Mouse (Mus musculus) cortical plate, adult 2 months (tissue): Measurements from ENCODE around the gene Cd8b1.

Experiments used
- CTCF ChIP-seq: fragments of 200-500 bp; IDR thresholded peaks from 2 replicates; pipeline ENCODE4 v1.5.1; 2011; ENCODE audit warnings: mild to moderate bottlenecking, control low read depth, low read length; ENCODE audit not compliant: insufficient read depth; ENCODE audit errors: extremely low read depth
- POLR2A ChIP-seq: fragments of 200-500 bp; IDR thresholded peaks from 2 replicates; pipeline ENCODE4 v1.6.1; 2011; ENCODE audit warnings: mild to moderate bottlenecking, low read length, control low read depth; ENCODE audit not compliant: insufficient read depth; ENCODE audit errors: extremely low read depth

- no peak for TF ChIP-seq CTCF
- no peak for TF ChIP-seq POLR2A
Measured at GRCm38 (mm10) chr6:71274621-71275020, 48.0 kb upstream of the Cd8b1 start.
